Mouse (Mus musculus): ENCODE measurements around the gene Itk. TPM values are rescaled to one million over a fixed set of nuclear protein-coding genes. Genes with fewer than 3 reads are reported as not detected.

The Itk gene
- polyA plus RNA-seq, 1 experiment from 2014 or later, result 0.09 TPM

GRCm38 (mm10) chr11:46304093-46304492, 85.2 kb downstream of the Itk start:
- 0 out of 2 replicates have a peak, but pooled peaks cover under 1% of the 10 kb centered on the region for H3K4me1 ChIP-seq (replicated peaks; ENCODE audit: control insufficient read depth, insufficient read depth, low read length)
- DNase-seq (ENCODE audit: low spot score), result no peak
- H3K9me3 ChIP-seq (ENCODE audit: control insufficient read depth, low read length), result no peaks in the 10 kb centered on the region
- no peaks in the 10 kb centered on the region; the same call in 1 of the 2 replicates for H3K36me3 ChIP-seq (ENCODE audit: control insufficient read depth, insufficient read depth, low read length)
- no peak overlapping the region for H3K9ac ChIP-seq (ENCODE audit: low read length)
- 84% methylated on average over 10 of the region's 10 CpGs for WGBS
- H3K27ac ChIP-seq (ENCODE audit: low read depth, low read length), result no peak overlapping the region
- no peak overlapping the region for H3K4me3 ChIP-seq (ENCODE audit: low read depth, low read length)
- H3K4me2 ChIP-seq (ENCODE audit: low read depth, low read length, severe bottlenecking), result no peak overlapping the region
- no peak for ATAC-seq (replicated peaks; ENCODE audit: low FRiP score)
- H3K27me3 ChIP-seq (ENCODE audit: control insufficient read depth, insufficient read depth, low read length), result no peaks in the 10 kb centered on the region

- H3K4me3 ChIP-seq (ENCODE audit: low read depth, low read length), result no peak overlapping the region
- 92% methylated on average over 9 of the region's 9 CpGs for WGBS
- ATAC-seq (replicated peaks; ENCODE audit: low FRiP score) (no peak), DNase-seq (ENCODE audit: low spot score) (no peak)
- no peaks in the 10 kb centered on the region for H3K9me3 ChIP-seq (ENCODE audit: control insufficient read depth, low read length)
- H3K4me2 ChIP-seq (ENCODE audit: low read depth, low read length, severe bottlenecking), result no peak overlapping the region
- no peak overlapping the region for H3K27ac ChIP-seq (ENCODE audit: low read depth, low read length)
- H3K36me3 ChIP-seq (ENCODE audit: control insufficient read depth, insufficient read depth, low read length), result no peaks in the 10 kb centered on the region; the same call in 1 of the 2 replicates
- H3K9ac ChIP-seq (ENCODE audit: low read length), result no peak overlapping the region
- no peaks in the 10 kb centered on the region for H3K27me3 ChIP-seq (ENCODE audit: control insufficient read depth, insufficient read depth, low read length)
- no peaks in the 10 kb centered on the region for H3K4me1 ChIP-seq (replicated peaks; ENCODE audit: control insufficient read depth, insufficient read depth, low read length)
These were observed 86.8 kb downstream of the Itk start for GRCm38 (mm10) chr11:46302471-46302870.

GRCm38 (mm10) chr11:46301579-46302248, 87.6 kb downstream of the Itk start:
- H3K4me3 ChIP-seq (ENCODE audit: low read depth, low read length), result no peak overlapping the region
- DNase-seq (ENCODE audit: low spot score) (no peak), ATAC-seq (replicated peaks; ENCODE audit: low FRiP score) (no peak)
- H3K4me1 ChIP-seq (replicated peaks; ENCODE audit: control insufficient read depth, insufficient read depth, low read length), result no peaks in the 10 kb centered on the region
- WGBS, result 93% methylated on average over 23 of the region's 23 CpGs
- no peak overlapping the region for H3K9ac ChIP-seq (ENCODE audit: low read length)
- H3K4me2 ChIP-seq (ENCODE audit: low read depth, low read length, severe bottlenecking), result no peak overlapping the region
- no peaks in the 10 kb centered on the region for H3K9me3 ChIP-seq (ENCODE audit: control insufficient read depth, low read length)
- no peaks in the 10 kb centered on the region for H3K27me3 ChIP-seq (ENCODE audit: control insufficient read depth, insufficient read depth, low read length)
- H3K27ac ChIP-seq (ENCODE audit: low read depth, low read length), result no peak overlapping the region
- H3K36me3 ChIP-seq (ENCODE audit: control insufficient read depth, insufficient read depth, low read length), result no peaks in the 10 kb centered on the region; the same call in 1 of the 2 replicates

- no peak for DNase-seq (ENCODE audit: low spot score)
- WGBS, result 42% methylated on average over 6 of the region's 6 CpGs
- no peak for ATAC-seq (replicated peaks; ENCODE audit: low FRiP score)
- Histone ChIP-seq H3K4me2 (ENCODE audit: low read depth, low read length, severe bottlenecking) (no peak overlapping the region), H3K9ac (ENCODE audit: low read length) (no peak overlapping the region), H3K9me3 (ENCODE audit: control insufficient read depth, low read length) (no peaks in the 10 kb centered on the region), H3K4me1 (replicated peaks; ENCODE audit: control insufficient read depth, insufficient read depth, low read length) (no peaks in the 10 kb centered on the region), H3K27me3 (ENCODE audit: control insufficient read depth, insufficient read depth, low read length) (no peaks in the 10 kb centered on the region), H3K36me3 (ENCODE audit: control insufficient read depth, insufficient read depth, low read length) (no peaks in the 10 kb centered on the region), H3K27ac (ENCODE audit: low read depth, low read length) (no peak overlapping the region), H3K4me3 (ENCODE audit: low read depth, low read length) (no peak overlapping the region)
These were observed 89.4 kb downstream of the Itk start for GRCm38 (mm10) chr11:46299901-46300300.

- Histone ChIP-seq H3K9ac (ENCODE audit: low read length) (no peak overlapping the region), H3K36me3 (ENCODE audit: control insufficient read depth, insufficient read depth, low read length) (no peaks in the 10 kb centered on the region), H3K9me3 (ENCODE audit: control insufficient read depth, low read length) (no peaks in the 10 kb centered on the region), H3K4me1 (replicated peaks; ENCODE audit: control insufficient read depth, insufficient read depth, low read length) (no peaks in the 10 kb centered on the region), H3K4me3 (ENCODE audit: low read depth, low read length) (no peak overlapping the region), H3K4me2 (ENCODE audit: low read depth, low read length, severe bottlenecking) (no peak overlapping the region), H3K27ac (ENCODE audit: low read depth, low read length) (no peak overlapping the region), H3K27me3 (ENCODE audit: control insufficient read depth, insufficient read depth, low read length) (no peaks in the 10 kb centered on the region)
- DNase-seq (ENCODE audit: low spot score) (no peak), ATAC-seq (replicated peaks; ENCODE audit: low FRiP score) (no peak)
- 80% methylated on average over 13 of the region's 13 CpGs for WGBS
These were observed 90.2 kb downstream of the Itk start for GRCm38 (mm10) chr11:46298889-46299785.

GRCm38 (mm10) chr11:46294390-46294789, 94.9 kb downstream of the Itk start:
- Histone ChIP-seq H3K4me1 (replicated peaks; ENCODE audit: control insufficient read depth, insufficient read depth, low read length) (no peaks in the 10 kb centered on the region; the same call in 1 of the 2 replicates), H3K27ac (ENCODE audit: low read depth, low read length) (no peak overlapping the region), H3K27me3 (ENCODE audit: control insufficient read depth, insufficient read depth, low read length) (no peaks in the 10 kb centered on the region), H3K9ac (ENCODE audit: low read length) (no peak overlapping the region), H3K9me3 (ENCODE audit: control insufficient read depth, low read length) (no peaks in the 10 kb centered on the region), H3K4me3 (ENCODE audit: low read depth, low read length) (no peak overlapping the region), H3K36me3 (ENCODE audit: control insufficient read depth, insufficient read depth, low read length) (peaks cover 2% of the 10 kb centered on the region; the same call in 1 of the 2 replicates), H3K4me2 (ENCODE audit: low read depth, low read length, severe bottlenecking) (no peak overlapping the region)
- ATAC-seq (replicated peaks; ENCODE audit: low FRiP score) (no peak), DNase-seq (ENCODE audit: low spot score) (no peak)
- 89% methylated on average over 11 of the region's 11 CpGs for WGBS

- no peak overlapping the region for H3K9ac ChIP-seq (ENCODE audit: low read length)
- 84% methylated on average over 5 of the region's 5 CpGs for WGBS
- no peak overlapping the region for H3K4me3 ChIP-seq (ENCODE audit: low read depth, low read length)
- DNase-seq (ENCODE audit: low spot score) (no peak), ATAC-seq (replicated peaks; ENCODE audit: low FRiP score) (no peak)
- H3K4me2 ChIP-seq (ENCODE audit: low read depth, low read length, severe bottlenecking), result no peak overlapping the region
- peaks cover 3% of the 10 kb centered on the region; the same call in 1 of the 2 replicates for H3K36me3 ChIP-seq (ENCODE audit: control insufficient read depth, insufficient read depth, low read length)
- no peaks in the 10 kb centered on the region; the same call in 1 of the 2 replicates for H3K4me1 ChIP-seq (replicated peaks; ENCODE audit: control insufficient read depth, insufficient read depth, low read length)
- no peaks in the 10 kb centered on the region for H3K9me3 ChIP-seq (ENCODE audit: control insufficient read depth, low read length)
- H3K27ac ChIP-seq (ENCODE audit: low read depth, low read length), result no peak overlapping the region
- no peaks in the 10 kb centered on the region for H3K27me3 ChIP-seq (ENCODE audit: control insufficient read depth, insufficient read depth, low read length)
These were observed 95.8 kb downstream of the Itk start for GRCm38 (mm10) chr11:46293491-46293890.

- H3K4me3 ChIP-seq (ENCODE audit: low read depth, low read length), result no peak overlapping the region
- no peak for DNase-seq (ENCODE audit: low spot score)
- H3K9me3 ChIP-seq (ENCODE audit: control insufficient read depth, low read length), result no peaks in the 10 kb centered on the region
- ATAC-seq (replicated peaks; ENCODE audit: low FRiP score), result no peak; the same call in 1 of the 2 replicates
- no peaks in the 10 kb centered on the region for H3K27me3 ChIP-seq (ENCODE audit: control insufficient read depth, insufficient read depth, low read length)
- peaks cover 5% of the 10 kb centered on the region; the same call in 1 of the 2 replicates for H3K36me3 ChIP-seq (ENCODE audit: control insufficient read depth, insufficient read depth, low read length)
- H3K27ac ChIP-seq (ENCODE audit: low read depth, low read length), result no peak overlapping the region
- H3K9ac ChIP-seq (ENCODE audit: low read length), result no peak overlapping the region
- no peak overlapping the region for H3K4me2 ChIP-seq (ENCODE audit: low read depth, low read length, severe bottlenecking)
- 57% methylated on average over 10 of the region's 10 CpGs for WGBS
- no peaks in the 10 kb centered on the region; the same call in 1 of the 2 replicates for H3K4me1 ChIP-seq (replicated peaks; ENCODE audit: control insufficient read depth, insufficient read depth, low read length)
These were observed 98.3 kb downstream of the Itk start for GRCm38 (mm10) chr11:46290988-46291405.
